ENCODE assay signal across 12 mouse cellular contexts in the genomic region with DNA sequence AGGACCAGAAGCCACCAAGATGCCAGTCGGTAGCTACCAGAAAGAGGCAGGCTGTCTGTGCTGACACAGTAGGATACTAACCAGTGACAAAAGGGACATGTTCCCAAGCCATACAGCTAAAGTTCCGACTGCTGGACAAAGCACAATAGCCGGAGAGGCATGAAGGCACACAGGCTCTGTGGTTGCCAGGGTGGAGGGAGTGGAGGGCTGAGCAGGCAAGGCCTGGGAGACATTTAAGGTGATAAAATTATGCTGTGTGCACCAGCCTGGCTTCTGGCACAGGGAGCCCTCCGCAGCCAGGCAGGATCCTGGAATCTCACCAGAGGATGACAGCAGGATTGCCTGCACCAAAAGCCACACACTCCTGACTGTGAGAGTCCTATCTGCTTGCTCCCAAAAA.
A peak's percentile ranks its signal among the peaks of the same experiment; 100 is the strongest.
DNase-seq lines count a peak whose midpoint lies in the region; ATAC-seq and TF ChIP-seq lines count a peak whose summit lies in the region.
"Had no signal": no experiment of that assay in that cellular context is flagged by ENCODE, and none has a peak within 500 bp of the region (broad histone marks: within the 10 kb centered on the region; RNA-seq: fewer than 3 reads in every experiment).

No protein-coding gene starts in this region.

- DNase-seq in forebrain, embryonic 11.5 days (ENCODE audit: low spot score), result no peak
- peak; percentile 6 to 7 for DNase-seq in right cerebral cortex, adult 2 months (ENCODE audit: low spot score in 2 of 2)
- no peak for DNase-seq in right cerebral cortex, postnatal 10 days (ENCODE audit: low spot score in 2 of 2)
- DNase-seq in hindbrain, postnatal 0 days (ENCODE audit: low spot score), result peak; percentile 63
- no peak for DNase-seq in urinary bladder, postnatal 10 days (ENCODE audit: low spot score)
- DNase-seq: heart, postnatal 10 days; kidney, adult 9 months; thymus, adult 18-20 months had no signal

- H3K4me3 ChIP-seq in forebrain, embryonic 13.5 days, result no peak overlapping the region
- H3K4me3 ChIP-seq in forebrain, embryonic 11.5 days (ENCODE audit: low read depth, low read length), result no peak overlapping the region
- no peak overlapping the region for H3K4me3 ChIP-seq in hindbrain, postnatal 0 days (ENCODE audit: low read length)
- H3K4me3 ChIP-seq in neural tube, embryonic 15.5 days (replicated peaks), result no peak overlapping the region
- H3K4me3 ChIP-seq: liver, embryonic 15.5 days had no signal

- H3K27ac ChIP-seq in forebrain, embryonic 13.5 days, result no peak overlapping the region; the same call in 1 of the 2 replicates
- no peak overlapping the region for H3K27ac ChIP-seq in forebrain, embryonic 11.5 days (ENCODE audit: low read depth, low read length)
- H3K27ac ChIP-seq in hindbrain, postnatal 0 days, result peak overlapping the region; percentile 54; the same call in 1 of the 2 replicates
- peak overlapping the region; percentile 46 for H3K27ac ChIP-seq in neural tube, embryonic 15.5 days (replicated peaks)
- H3K27ac ChIP-seq: liver, embryonic 15.5 days had no signal

- WGBS in forebrain, embryonic 13.5 days, result 24% methylated on average over 4 of the region's 4 CpGs
- WGBS in forebrain, embryonic 11.5 days, result 35% methylated on average over 4 of the region's 4 CpGs
- 13% methylated on average over 4 of the region's 4 CpGs for WGBS in hindbrain, postnatal 0 days
- 18% methylated on average over 4 of the region's 4 CpGs for WGBS in neural tube, embryonic 15.5 days

- 0 out of 2 replicates have a peak overlapping the region, but pooled peaks have one; percentile 21 for H3K9ac ChIP-seq in forebrain, embryonic 13.5 days
- no peak overlapping the region for H3K9ac ChIP-seq in forebrain, embryonic 11.5 days (ENCODE audit: low read length)
- H3K9ac ChIP-seq in hindbrain, postnatal 0 days (replicated peaks; ENCODE audit: low read length), result no peak overlapping the region
- H3K9ac ChIP-seq in neural tube, embryonic 15.5 days (replicated peaks), result no peak overlapping the region
- H3K9ac ChIP-seq: liver, embryonic 15.5 days had no signal

- H3K36me3 ChIP-seq in forebrain, embryonic 13.5 days (ENCODE audit: poor library complexity, severe bottlenecking), result no peaks in the 10 kb centered on the region
- no peaks in the 10 kb centered on the region for H3K36me3 ChIP-seq in forebrain, embryonic 11.5 days (ENCODE audit: control insufficient read depth, insufficient read depth, low read length)
- H3K36me3 ChIP-seq in hindbrain, postnatal 0 days (ENCODE audit: insufficient read depth, low read length), result no peaks in the 10 kb centered on the region
- H3K36me3 ChIP-seq in neural tube, embryonic 15.5 days, result no peaks in the 10 kb centered on the region
- H3K36me3 ChIP-seq: liver, embryonic 15.5 days had no signal

- H3K9me3 ChIP-seq in forebrain, embryonic 13.5 days (replicated peaks), result no peaks in the 10 kb centered on the region
- no peaks in the 10 kb centered on the region for H3K9me3 ChIP-seq in forebrain, embryonic 11.5 days (ENCODE audit: control insufficient read depth, low read length)
- H3K9me3 ChIP-seq in hindbrain, postnatal 0 days (ENCODE audit: low read length), result no peaks in the 10 kb centered on the region
- H3K9me3 ChIP-seq in neural tube, embryonic 15.5 days (replicated peaks), result no peaks in the 10 kb centered on the region
- H3K9me3 ChIP-seq: liver, embryonic 15.5 days had no signal

- H3K27me3 ChIP-seq in forebrain, embryonic 13.5 days, result no peaks in the 10 kb centered on the region
- H3K27me3 ChIP-seq in forebrain, embryonic 11.5 days (ENCODE audit: control insufficient read depth, insufficient read depth, low read length), result no peaks in the 10 kb centered on the region
- no peaks in the 10 kb centered on the region for H3K27me3 ChIP-seq in hindbrain, postnatal 0 days (ENCODE audit: insufficient read depth, low read length)
- H3K27me3 ChIP-seq in neural tube, embryonic 15.5 days (replicated peaks), result no peaks in the 10 kb centered on the region
- H3K27me3 ChIP-seq: liver, embryonic 15.5 days had no signal

- ATAC-seq in forebrain, embryonic 13.5 days, result no peak
- ATAC-seq in forebrain, embryonic 11.5 days (replicated peaks; ENCODE audit: low FRiP score), result no peak
- ATAC-seq in hindbrain, postnatal 0 days, result peak; percentile 93
- peak; percentile 66 for ATAC-seq in neural tube, embryonic 15.5 days (ENCODE audit: low FRiP score)
- ATAC-seq in megakaryocyte progenitor cell, adult 5-6 weeks (replicated peaks; ENCODE audit: poor library complexity), result no peak

- no peak for TF ChIP-seq CTCF in hindbrain, postnatal 0 days (IDR thresholded peaks at IDR 0.05; ENCODE audit: low read depth)

- H3K4me2 ChIP-seq in forebrain, embryonic 13.5 days, result no peak overlapping the region
- H3K4me2 ChIP-seq in forebrain, embryonic 11.5 days (ENCODE audit: low read depth, low read length, severe bottlenecking), result no peak overlapping the region
- H3K4me2 ChIP-seq in hindbrain, postnatal 0 days (ENCODE audit: low read depth, low read length), result no peak overlapping the region
- no peak overlapping the region; the same call in 1 of the 2 replicates for H3K4me2 ChIP-seq in neural tube, embryonic 15.5 days
- H3K4me2 ChIP-seq: liver, embryonic 15.5 days had no signal

- H3K4me1 ChIP-seq in forebrain, embryonic 13.5 days, result peaks cover 19% of the 10 kb centered on the region
- no peaks in the 10 kb centered on the region for H3K4me1 ChIP-seq in forebrain, embryonic 11.5 days (replicated peaks; ENCODE audit: control insufficient read depth, insufficient read depth, low read length)
- H3K4me1 ChIP-seq in hindbrain, postnatal 0 days (ENCODE audit: insufficient read depth, low read length), result no peaks in the 10 kb centered on the region
- H3K4me1 ChIP-seq in neural tube, embryonic 15.5 days, result peaks cover 12% of the 10 kb centered on the region
- H3K4me1 ChIP-seq: liver, embryonic 15.5 days had no signal

Comparison
In these comparisons a context has a peak if more than half of its experiments do, and no peak if none do; other contexts are left out.
1. DNase-seq: peak in right cerebral cortex, adult 2 months (2 of 2) and hindbrain, postnatal 0 days (single experiment); none in forebrain, embryonic 11.5 days (single experiment), right cerebral cortex, postnatal 10 days (0 of 2) and urinary bladder, postnatal 10 days (single experiment).
2. ATAC-seq: peak in hindbrain, postnatal 0 days (single experiment) and neural tube, embryonic 15.5 days (single experiment); none in forebrain, embryonic 13.5 days (single experiment), forebrain, embryonic 11.5 days (single experiment) and megakaryocyte progenitor cell, adult 5-6 weeks (single experiment).
3. H3K27ac ChIP-seq: peak in hindbrain, postnatal 0 days (single experiment) and neural tube, embryonic 15.5 days (single experiment); none in forebrain, embryonic 13.5 days (single experiment) and forebrain, embryonic 11.5 days (single experiment).